Mouse (Mus musculus) midbrain, embryonic 13.5 days (tissue): ENCODE results near the gene Prkn. TPM values are rescaled to one million over a fixed set of nuclear protein-coding genes. Genes with fewer than 3 reads are reported as not detected.
A peak's percentile ranks its signal among the peaks of the same experiment; 100 is the strongest.

Experiments
- ATAC-seq: fragments of 200-750 bp; cut with Nextera tagmentation; 2 replicates; pipeline ENCODE4 v1.8.0; 2017; ENCODE audit warnings: mild to moderate bottlenecking, moderate TSS enrichment, moderate library complexity
- H3K27ac ChIP-seq: fragments of 300-500 bp; sonication (generic); 2 replicates; pipeline ENCODE4 v1.5.1; 2015; ENCODE audit warnings: inconsistent platforms, mild to moderate bottlenecking, moderate library complexity
- H3K27me3 ChIP-seq: fragments of 300-500 bp; sonication (generic); 2 replicates; pipeline ENCODE4 v1.6.1; 2015; ENCODE audit warnings: mild to moderate bottlenecking, inconsistent platforms
- H3K36me3 ChIP-seq: fragments of 300-500 bp; sonication (generic); 2 replicates; pipeline ENCODE4 v1.6.1; 2015; ENCODE audit warnings: mild to moderate bottlenecking, inconsistent platforms
- H3K4me1 ChIP-seq: fragments of 300-500 bp; sonication (generic); replicated peaks from 2 replicates; pipeline ENCODE4 v1.6.1; 2015; ENCODE audit warnings: inconsistent platforms
- H3K4me2 ChIP-seq: fragments of 300-500 bp; sonication (generic); replicated peaks from 2 replicates; pipeline ENCODE4 v1.6.1; 2015; ENCODE audit warnings: moderate library complexity, mild to moderate bottlenecking, inconsistent platforms
- H3K4me3 ChIP-seq: fragments of 300-500 bp; sonication (generic); replicated peaks from 2 replicates; pipeline ENCODE4 v1.5.1; 2015; ENCODE audit warnings: mild to moderate bottlenecking, inconsistent platforms
- H3K9ac ChIP-seq: fragments of 300-500 bp; sonication (generic); replicated peaks from 2 replicates; pipeline ENCODE4 v1.6.1; 2015; ENCODE audit warnings: mild to moderate bottlenecking, inconsistent platforms
- H3K9me3 ChIP-seq: fragments of 300-500 bp; sonication (generic); 2 replicates; pipeline ENCODE4 v1.6.1; 2016; ENCODE audit warnings: mild to moderate bottlenecking, inconsistent platforms
- WGBS: fragments of 180-500 bp; shearing (Covaris S2); methylation state at CpG from one replicate; pipeline ENCODE4 v1.1.7; 2015; 5-methylcytosine and 5-hydroxymethylcytosine counted together
- polyA plus RNA-seq: library from polyadenylated mRNA; unstranded; fragments of >200 nt; fragmentation: Nextera tagmentation; extraction: Ambion mirVana; gene quantifications from 2 replicates; pipeline ENCODE4 v1.2.1, GENCODE M21; 2015

Prkn gene
- polyA plus RNA-seq, 1 experiment from 2014 or later = 3.1 TPM

GRCm38 (mm10) chr17:11230604-11231395 is 390.6 kb downstream of the Prkn start:
- WGBS = 47% methylated on average over 12 of the region's 12 CpGs
- no peaks in the 10 kb centered on the region for H3K9me3 ChIP-seq
- H3K4me2 ChIP-seq = peak overlapping the region; percentile 25
- no peak overlapping the region for H3K4me3 ChIP-seq
- H3K27ac ChIP-seq = no peak overlapping the region
- H3K27me3 ChIP-seq = no peaks in the 10 kb centered on the region
- peaks cover 3% of the 10 kb centered on the region; the same call in 1 of the 2 replicates for H3K4me1 ChIP-seq
- H3K36me3 ChIP-seq = no peaks in the 10 kb centered on the region
- no peak overlapping the region for H3K9ac ChIP-seq
- ATAC-seq = peak; percentile 66; the same call in 1 of the 2 replicates

DNA sequence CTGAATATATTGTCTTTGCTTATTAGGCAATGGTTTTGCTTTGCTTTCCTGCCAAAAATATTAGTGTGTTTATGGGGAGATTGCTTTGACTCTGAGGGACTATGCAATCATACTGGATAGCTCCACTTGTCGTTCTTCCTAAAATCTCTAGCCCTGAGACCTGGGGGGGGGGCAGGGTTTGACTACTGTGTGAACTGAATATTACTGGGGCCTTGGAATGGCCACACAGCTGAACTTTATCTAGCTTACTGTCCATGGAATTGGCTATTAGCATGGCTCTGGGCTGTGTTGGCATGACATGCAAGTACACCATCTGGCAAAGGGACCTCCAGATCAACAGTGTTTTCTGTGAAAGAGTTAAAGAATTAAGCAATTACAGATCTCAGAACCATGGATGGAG is 395.1 kb downstream of the Prkn start:
- WGBS = 80% methylated on average over 1 of the region's 1 CpGs
- H3K4me1 ChIP-seq = peaks cover 3% of the 10 kb centered on the region; the same call in 1 of the 2 replicates
- H3K9me3 ChIP-seq = no peaks in the 10 kb centered on the region
- no peak for ATAC-seq
- H3K9ac ChIP-seq = no peak overlapping the region
- H3K27me3 ChIP-seq = no peaks in the 10 kb centered on the region
- no peak overlapping the region for H3K4me3 ChIP-seq
- no peak overlapping the region for H3K27ac ChIP-seq
- H3K36me3 ChIP-seq = no peaks in the 10 kb centered on the region
- no peak overlapping the region for H3K4me2 ChIP-seq

DNA sequence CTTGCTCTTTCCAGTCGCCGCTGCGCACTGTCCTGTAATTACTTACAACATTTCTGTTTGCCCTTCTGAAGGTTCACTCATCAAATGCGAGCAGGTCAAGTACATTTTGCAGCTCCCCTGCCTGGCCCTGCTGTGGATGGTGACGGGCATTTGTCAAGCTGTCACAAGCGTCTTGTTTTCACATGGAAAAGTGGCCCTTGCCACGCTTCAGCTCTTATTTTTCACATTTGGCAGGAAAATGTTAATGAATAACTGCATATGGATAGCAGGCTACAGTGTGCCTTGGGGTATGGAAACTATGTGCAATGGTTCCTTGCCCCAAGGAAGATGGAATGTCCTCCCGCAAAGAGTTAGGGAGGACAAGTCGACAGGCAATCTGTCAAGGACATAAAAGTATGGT is 404.9 kb downstream of the Prkn start:
- 82% methylated on average over 9 of the region's 9 CpGs for WGBS
- H3K9me3 ChIP-seq = no peaks in the 10 kb centered on the region

GRCm38 (mm10) chr17:11249216-11249615 is 409.0 kb downstream of the Prkn start:
- no peak overlapping the region for H3K4me3 ChIP-seq
- no peak overlapping the region for H3K4me2 ChIP-seq
- ATAC-seq = no peak
- no peak overlapping the region for H3K9ac ChIP-seq
- H3K27me3 ChIP-seq = no peaks in the 10 kb centered on the region
- H3K36me3 ChIP-seq = no peaks in the 10 kb centered on the region
- no peaks in the 10 kb centered on the region for H3K4me1 ChIP-seq
- WGBS = 57% methylated on average over 6 of the region's 6 CpGs
- no peaks in the 10 kb centered on the region for H3K9me3 ChIP-seq
- H3K27ac ChIP-seq = no peak overlapping the region

More for the DNA sequence above, 404.9 kb downstream of the Prkn start:
- no peak overlapping the region for H3K27ac ChIP-seq
- no peak overlapping the region for H3K4me2 ChIP-seq
- no peaks in the 10 kb centered on the region for H3K27me3 ChIP-seq
- no peak overlapping the region for H3K4me3 ChIP-seq
- H3K9ac ChIP-seq = no peak overlapping the region
- ATAC-seq = no peak
- H3K4me1 ChIP-seq = no peaks in the 10 kb centered on the region
- no peaks in the 10 kb centered on the region for H3K36me3 ChIP-seq

- Histone ChIP-seq H3K4me3 (no peak overlapping the region), H3K4me2 (no peak overlapping the region), H3K36me3 (no peaks in the 10 kb centered on the region), H3K9me3 (no peaks in the 10 kb centered on the region), H3K9ac (no peak overlapping the region), H3K27ac (no peak overlapping the region), H3K27me3 (no peaks in the 10 kb centered on the region), H3K4me1 (no peaks in the 10 kb centered on the region)
- no peak for ATAC-seq
- 79% methylated on average over 8 of the region's 8 CpGs for WGBS
Observed at GRCm38 (mm10) chr17:11260663-11261062, 420.5 kb downstream of the Prkn start.

DNA sequence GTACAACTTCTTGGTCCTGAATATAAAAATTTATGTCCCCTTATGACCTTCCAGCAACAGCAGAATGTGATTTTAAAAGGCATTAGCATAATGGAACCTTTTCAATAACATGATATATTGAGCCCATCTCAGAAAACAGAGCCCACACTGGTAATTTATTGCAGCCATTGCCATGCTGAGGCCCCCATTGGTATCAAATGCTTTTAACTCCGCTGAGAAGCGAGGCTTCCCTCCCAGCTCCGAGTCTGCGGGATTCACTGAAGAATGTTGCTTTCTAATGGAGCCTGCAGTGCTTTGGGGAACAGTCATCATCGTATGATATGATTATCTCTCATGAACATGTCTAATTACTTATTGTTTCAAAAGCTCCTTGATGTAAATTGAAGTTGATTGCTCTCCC is 421.5 kb downstream of the Prkn start:
- Histone ChIP-seq H3K9me3 (no peaks in the 10 kb centered on the region), H3K9ac (no peak overlapping the region), H3K4me2 (no peak overlapping the region), H3K36me3 (no peaks in the 10 kb centered on the region), H3K4me3 (no peak overlapping the region), H3K27me3 (no peaks in the 10 kb centered on the region), H3K4me1 (no peaks in the 10 kb centered on the region), H3K27ac (no peak overlapping the region)
- no peak for ATAC-seq
- 80% methylated on average over 5 of the region's 5 CpGs for WGBS

DNA sequence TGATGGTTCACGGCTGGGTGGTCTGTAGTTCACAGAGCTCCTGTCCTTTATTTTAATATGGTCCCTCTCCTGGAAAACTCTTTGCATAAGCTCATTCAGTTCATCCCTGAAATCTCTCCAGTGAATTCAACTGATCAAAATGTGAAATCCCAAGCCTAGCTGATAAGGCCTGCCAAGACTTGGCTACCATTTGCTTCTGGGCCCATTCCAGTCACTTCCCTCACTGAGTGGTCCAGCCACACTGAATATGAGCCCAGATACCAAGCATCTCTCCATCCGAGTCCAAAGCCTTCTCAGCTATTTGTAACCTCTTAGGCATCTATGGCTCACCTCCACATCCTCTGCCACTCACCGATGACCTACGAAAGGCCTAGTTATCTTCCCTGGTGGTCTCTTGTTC is 427.8 kb downstream of the Prkn start:
- Histone ChIP-seq H3K36me3 (no peaks in the 10 kb centered on the region), H3K4me2 (no peak overlapping the region), H3K27ac (no peak overlapping the region), H3K9ac (no peak overlapping the region), H3K4me1 (no peaks in the 10 kb centered on the region), H3K9me3 (no peaks in the 10 kb centered on the region), H3K4me3 (no peak overlapping the region), H3K27me3 (no peaks in the 10 kb centered on the region)
- no peak for ATAC-seq
- 97% methylated on average over 4 of the region's 4 CpGs for WGBS

DNA sequence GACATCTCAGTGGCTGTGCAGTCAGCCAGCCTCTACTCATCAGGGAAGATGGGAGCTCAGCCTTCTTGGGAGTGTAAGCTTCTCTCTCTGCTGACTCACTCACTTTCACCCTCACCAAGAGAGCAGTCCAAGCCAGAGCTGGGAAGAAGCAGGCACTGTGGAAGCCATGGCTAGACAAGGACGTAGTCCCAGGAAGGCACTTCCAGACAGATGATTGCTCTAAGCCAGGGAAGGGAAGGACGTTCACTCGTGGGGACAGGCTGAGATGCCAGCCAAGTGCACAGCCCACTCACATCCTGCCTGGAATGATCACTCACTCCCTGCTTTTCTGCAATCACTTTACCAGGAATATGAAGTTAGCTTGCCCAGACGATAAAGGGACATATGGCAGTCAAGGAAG is 430.0 kb downstream of the Prkn start:
- H3K4me2 ChIP-seq = no peak overlapping the region
- WGBS = 84% methylated on average over 4 of the region's 4 CpGs

GRCm38 (mm10) chr17:11271876-11272275 is 431.7 kb downstream of the Prkn start:
- no peak overlapping the region for H3K4me3 ChIP-seq
- H3K4me1 ChIP-seq = no peaks in the 10 kb centered on the region
- no peak overlapping the region for H3K4me2 ChIP-seq
- H3K36me3 ChIP-seq = no peaks in the 10 kb centered on the region
- H3K27me3 ChIP-seq = no peaks in the 10 kb centered on the region
- no peak overlapping the region for H3K27ac ChIP-seq
- no peak for ATAC-seq
- H3K9me3 ChIP-seq = no peaks in the 10 kb centered on the region
- H3K9ac ChIP-seq = no peak overlapping the region

More for the DNA sequence above, 430.0 kb downstream of the Prkn start:
- no peak overlapping the region for H3K4me3 ChIP-seq
- H3K9me3 ChIP-seq = no peaks in the 10 kb centered on the region
- no peak overlapping the region for H3K9ac ChIP-seq
- no peaks in the 10 kb centered on the region for H3K36me3 ChIP-seq
- H3K27ac ChIP-seq = no peak overlapping the region
- no peaks in the 10 kb centered on the region for H3K4me1 ChIP-seq
- ATAC-seq = no peak
- no peaks in the 10 kb centered on the region for H3K27me3 ChIP-seq

DNA sequence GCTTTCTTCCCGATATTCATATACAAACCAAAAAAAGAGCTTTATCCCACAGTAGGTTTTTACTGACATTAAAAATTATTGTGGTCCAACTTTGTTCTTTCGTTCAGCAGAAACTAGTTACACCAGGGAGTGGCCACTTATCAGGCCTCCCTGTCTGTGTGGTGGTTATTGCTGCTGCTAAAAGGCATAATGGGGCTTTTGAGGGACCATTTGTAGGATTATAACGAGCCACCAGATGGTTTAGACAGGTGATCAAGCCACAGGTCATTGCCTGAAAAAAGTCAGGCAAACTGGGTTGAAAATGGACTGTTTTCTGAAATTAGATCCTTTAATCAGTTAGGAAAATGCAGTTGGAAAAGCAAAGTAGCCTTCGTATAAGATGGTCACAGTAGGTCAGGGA is 444.1 kb downstream of the Prkn start:
- WGBS = 80% methylated on average over 4 of the region's 4 CpGs
- Histone ChIP-seq H3K27me3 (no peaks in the 10 kb centered on the region), H3K9ac (no peak overlapping the region), H3K4me2 (no peak overlapping the region), H3K4me1 (no peaks in the 10 kb centered on the region), H3K4me3 (no peak overlapping the region), H3K27ac (no peak overlapping the region), H3K9me3 (no peaks in the 10 kb centered on the region), H3K36me3 (no peaks in the 10 kb centered on the region)
- no peak for ATAC-seq

GRCm38 (mm10) chr17:11290183-11290582 is 450.0 kb downstream of the Prkn start:
- no peaks in the 10 kb centered on the region for H3K9me3 ChIP-seq
- H3K4me2 ChIP-seq = no peak overlapping the region
- no peak overlapping the region for H3K9ac ChIP-seq
- no peaks in the 10 kb centered on the region for H3K36me3 ChIP-seq
- H3K27me3 ChIP-seq = no peaks in the 10 kb centered on the region
- H3K27ac ChIP-seq = no peak overlapping the region
- no peak for ATAC-seq
- WGBS = 84% methylated on average over 3 of the region's 3 CpGs
- no peak overlapping the region for H3K4me3 ChIP-seq
- no peaks in the 10 kb centered on the region for H3K4me1 ChIP-seq

- H3K9ac ChIP-seq = no peak overlapping the region
- H3K4me1 ChIP-seq = peaks cover under 1% of the 10 kb centered on the region; the same call in 1 of the 2 replicates
- 63% methylated on average over 9 of the region's 9 CpGs for WGBS
- H3K27me3 ChIP-seq = no peaks in the 10 kb centered on the region
- no peak overlapping the region for H3K4me2 ChIP-seq
- no peak for ATAC-seq
- peaks cover 3% of the 10 kb centered on the region; the same call in 1 of the 2 replicates for H3K9me3 ChIP-seq
- H3K27ac ChIP-seq = no peak overlapping the region
- H3K4me3 ChIP-seq = no peak overlapping the region
- H3K36me3 ChIP-seq = no peaks in the 10 kb centered on the region
Observed at GRCm38 (mm10) chr17:11303116-11303515, 462.9 kb downstream of the Prkn start.

DNA sequence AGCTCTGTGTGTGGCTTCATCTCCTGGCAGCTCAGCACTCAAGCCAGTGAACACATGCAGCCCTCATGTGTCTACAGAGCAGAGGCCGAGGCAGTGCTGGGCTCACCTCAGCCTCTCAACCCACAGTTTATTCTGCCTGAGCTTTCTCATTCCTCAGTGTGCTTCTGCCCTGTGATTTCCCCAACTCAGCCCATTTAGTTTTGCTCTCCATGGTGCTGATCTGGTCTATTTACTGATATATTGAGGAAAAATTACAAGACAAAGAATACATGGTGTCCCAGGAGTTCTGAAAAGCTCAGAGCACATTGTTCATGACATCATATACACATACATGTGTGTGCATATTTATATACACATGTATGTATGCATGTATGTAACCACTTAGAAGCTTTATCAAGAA is 469.7 kb downstream of the Prkn start:
- Histone ChIP-seq H3K4me1 (peaks cover 13% of the 10 kb centered on the region), H3K9ac (no peak overlapping the region), H3K4me3 (no peak overlapping the region), H3K27ac (no peak overlapping the region), H3K27me3 (no peaks in the 10 kb centered on the region), H3K36me3 (no peaks in the 10 kb centered on the region), H3K4me2 (no peak overlapping the region), H3K9me3 (no peaks in the 10 kb centered on the region)
- no peak for ATAC-seq
- WGBS = 24% methylated on average over 1 of the region's 1 CpGs
